Mouse (Mus musculus): ENCODE measurements around the gene H2-T3.
"Not testable (repeated sequence)": the region's sequence is repeated elsewhere in the genome, so short reads cannot be mapped to it uniquely, and the experiment has no call there.

The H2-T3 gene

DNA sequence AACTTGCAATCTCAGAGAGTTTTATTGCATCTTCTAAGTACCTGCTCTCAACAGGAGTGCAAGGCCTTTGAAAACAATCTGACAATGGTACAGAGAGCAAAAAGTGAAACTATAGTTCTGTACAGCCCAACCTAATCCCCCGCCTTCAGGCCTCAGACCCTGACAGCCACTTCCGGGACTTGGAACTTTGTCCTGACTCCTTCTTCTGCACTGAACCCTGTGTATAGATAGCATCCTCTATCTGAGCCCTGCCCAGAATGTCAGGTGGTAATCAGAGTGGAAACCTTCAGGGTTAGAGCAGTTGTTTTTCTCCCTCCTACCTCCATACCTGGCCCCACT, at the start of gene H2-T3:
Gene H2-T3 (minus strand): TSS at position 119 of the 339 bp plus-strand sequence.
- DNase-seq (ENCODE audit: low spot score in 2 of 2): no peak

DNA sequence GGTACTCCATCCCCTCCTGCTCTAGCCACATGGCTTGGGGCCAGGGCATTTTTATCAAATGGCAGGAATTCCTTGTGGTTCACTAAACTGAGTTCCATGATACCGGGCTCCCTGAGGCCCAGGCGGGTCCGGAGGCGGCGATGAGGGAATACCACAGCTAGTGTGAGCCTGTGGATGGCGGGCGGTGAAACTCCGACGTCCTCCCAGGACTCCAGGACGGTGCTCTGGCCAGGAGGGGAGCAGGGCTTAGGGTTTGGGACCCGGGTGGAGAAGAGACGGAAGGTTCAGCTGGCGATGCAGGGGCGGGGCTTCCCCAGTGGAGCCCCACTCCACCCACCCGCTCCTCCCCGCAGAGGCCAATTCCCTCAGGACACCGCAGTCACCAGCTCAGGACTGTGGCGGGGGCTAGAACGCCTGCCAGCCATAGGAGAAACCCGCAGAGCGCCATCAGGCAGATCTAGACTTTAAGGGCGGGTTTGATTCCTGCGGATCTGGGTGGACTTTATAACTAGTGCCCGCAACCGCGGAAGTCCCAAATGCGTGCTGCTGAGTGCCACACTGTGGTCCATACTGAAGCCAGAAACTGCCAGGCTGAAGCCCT, 47.3 kb upstream of the H2-T3 start:
- no peak for DNase-seq (ENCODE audit: low spot score in 2 of 2)

DNA sequence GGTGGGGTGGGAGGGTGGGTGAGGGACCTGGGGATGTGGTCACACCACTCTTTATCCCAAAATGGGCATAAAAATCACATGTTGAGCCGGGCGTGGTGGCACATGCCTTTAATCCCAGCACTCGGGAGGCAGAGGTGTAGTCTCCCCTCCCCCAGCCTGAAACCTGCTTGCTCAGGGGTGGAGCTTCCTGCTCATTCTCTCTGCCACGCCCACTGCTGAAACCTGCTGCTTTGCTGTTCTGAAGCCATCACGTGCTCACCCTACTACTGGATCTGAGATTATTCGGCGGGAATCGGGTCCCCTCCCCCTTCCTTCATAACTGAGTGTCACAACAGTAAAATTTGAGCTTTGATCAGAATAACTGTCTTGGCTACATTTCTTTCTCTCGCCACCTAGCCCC, 45.2 kb upstream of the H2-T3 start:
- not testable (repeated sequence) for DNase-seq (ENCODE audit: low spot score in 2 of 2)

DNA sequence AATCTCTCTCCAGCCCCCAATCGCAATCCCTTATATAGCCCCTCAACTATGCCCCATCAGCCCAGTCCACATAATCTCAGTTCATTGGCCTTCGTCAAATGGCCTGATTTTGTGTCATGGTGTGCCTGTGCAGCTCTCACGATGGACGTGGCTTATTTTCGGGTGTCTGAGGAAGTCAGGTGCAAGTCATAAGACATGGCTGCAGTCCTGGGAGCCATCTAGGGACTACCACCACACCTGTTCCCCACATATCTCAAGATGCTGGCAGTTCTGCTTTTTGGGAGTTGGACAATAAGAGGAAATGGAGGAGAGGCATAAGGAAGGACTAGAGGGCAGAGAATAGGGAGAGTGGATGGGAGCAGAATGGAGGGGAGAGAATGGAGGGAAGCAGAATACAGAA, 43.5 kb upstream of the H2-T3 start:
- DNase-seq (ENCODE audit: low spot score in 2 of 2): no peak

DNA sequence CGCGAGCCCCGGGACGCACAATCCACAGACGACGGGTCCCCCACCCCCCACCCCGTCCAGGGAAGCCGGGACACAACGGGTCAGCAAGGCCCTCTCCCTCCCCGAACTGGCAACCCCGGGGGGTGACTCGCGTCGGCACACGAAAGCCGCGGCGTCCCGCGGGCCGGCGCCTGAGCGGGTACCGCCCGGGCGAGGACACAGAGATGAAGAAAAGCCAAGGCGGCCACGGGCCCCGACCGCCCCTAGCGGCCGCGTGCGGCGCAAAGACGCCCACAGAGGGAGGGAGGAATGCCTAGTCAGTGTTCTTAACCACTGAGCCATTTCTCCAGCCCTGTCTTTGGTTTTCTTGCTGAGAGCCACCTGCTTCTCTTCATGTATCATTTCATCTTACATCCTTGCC, 41.2 kb upstream of the H2-T3 start:
- peak in 1 of 2 experiments; percentile 43 for DNase-seq (ENCODE audit: low spot score in 2 of 2)

DNA sequence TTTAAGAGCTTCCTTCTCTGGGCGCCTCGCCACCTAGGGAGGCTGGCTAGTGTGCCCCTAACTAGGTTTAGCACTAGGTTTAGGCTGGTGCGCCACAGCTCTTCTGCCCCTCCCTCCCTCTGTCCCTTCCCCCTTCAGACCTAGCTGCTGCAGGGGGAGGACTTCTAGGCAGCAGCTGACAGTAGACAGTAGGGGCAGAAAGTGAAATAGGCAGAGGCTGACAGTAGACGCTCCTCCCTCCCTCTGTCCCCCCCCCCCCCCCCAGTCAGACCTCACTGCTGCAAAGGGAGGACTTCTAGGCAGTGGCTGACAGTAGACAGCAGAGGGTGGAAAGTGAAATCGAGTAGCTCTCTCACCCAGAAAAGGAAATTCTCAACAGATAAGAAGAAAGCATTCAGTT, 39.0 kb upstream of the H2-T3 start:
- DNase-seq (ENCODE audit: low spot score in 2 of 2): no peak

DNA sequence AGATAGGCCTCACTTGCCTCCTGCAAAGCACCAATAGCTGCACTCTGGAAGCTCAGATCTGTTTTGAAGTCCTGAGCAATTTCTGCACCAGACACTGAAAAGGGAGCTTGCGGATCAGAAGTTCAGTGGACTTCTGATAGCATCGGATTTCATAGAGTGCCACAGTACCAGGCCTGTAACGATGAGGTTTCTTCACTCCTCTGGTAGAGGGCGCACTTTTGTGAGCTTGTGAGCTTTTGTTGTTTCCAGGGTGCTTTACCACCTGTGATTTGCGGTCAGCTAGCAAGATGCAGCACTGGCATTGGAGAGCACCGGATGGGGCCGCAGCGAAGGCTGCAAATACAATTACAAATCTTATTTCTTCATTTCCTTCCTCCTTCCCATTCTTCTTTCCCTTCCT, 36.8 kb upstream of the H2-T3 start:
- DNase-seq (ENCODE audit: low spot score in 2 of 2): no peak

DNA sequence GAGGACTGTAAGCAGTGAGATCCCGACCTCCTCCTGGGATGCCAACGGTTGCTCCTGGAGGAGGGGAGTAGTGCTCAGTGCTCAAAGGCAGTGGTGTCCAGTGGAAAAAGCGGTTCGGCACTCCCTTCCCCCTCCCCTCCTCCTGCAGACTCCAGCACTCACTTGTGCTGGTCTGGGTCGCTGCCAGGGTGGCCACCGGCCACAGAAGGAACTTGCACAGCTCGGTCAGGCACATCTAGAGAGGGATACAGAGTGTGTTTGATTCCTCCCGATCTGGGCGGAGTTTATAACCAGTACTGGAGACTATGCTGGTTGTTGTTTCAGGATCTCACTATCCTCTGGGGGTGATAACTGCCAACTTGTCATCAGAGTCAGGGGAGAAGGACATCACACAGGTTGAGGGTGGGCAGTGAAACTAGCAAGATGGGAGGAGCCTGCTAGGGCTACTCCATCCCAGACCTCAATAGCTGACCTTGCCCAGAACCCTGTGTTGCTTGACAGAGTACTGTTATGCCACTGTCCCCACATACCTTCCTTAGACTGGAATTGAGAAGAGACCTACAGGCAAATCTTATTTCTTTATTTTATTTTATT, 35.2 kb upstream of the H2-T3 start:
- DNase-seq (ENCODE audit: low spot score in 2 of 2): no peak

DNA sequence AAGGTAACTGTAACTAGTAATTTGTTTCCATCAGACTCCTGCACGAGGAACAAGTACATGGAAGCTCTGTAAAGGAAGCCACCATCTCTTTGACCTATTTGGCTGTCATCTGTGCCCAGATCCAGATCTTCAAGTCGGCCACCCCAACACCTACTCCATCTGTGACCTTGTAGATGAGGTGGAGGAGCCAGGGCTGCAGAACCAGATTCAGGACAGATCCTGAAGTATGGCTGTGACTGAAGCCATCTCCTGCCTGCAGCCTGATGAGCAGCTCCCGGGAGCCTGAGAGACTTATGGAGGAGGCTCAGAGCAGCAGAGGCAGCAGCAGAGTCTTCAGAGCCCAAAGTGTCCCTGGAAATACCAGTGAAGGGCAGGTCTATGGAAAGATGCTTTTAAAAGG, 34.4 kb upstream of the H2-T3 start:
- no peak for DNase-seq (ENCODE audit: low spot score in 2 of 2)

DNA sequence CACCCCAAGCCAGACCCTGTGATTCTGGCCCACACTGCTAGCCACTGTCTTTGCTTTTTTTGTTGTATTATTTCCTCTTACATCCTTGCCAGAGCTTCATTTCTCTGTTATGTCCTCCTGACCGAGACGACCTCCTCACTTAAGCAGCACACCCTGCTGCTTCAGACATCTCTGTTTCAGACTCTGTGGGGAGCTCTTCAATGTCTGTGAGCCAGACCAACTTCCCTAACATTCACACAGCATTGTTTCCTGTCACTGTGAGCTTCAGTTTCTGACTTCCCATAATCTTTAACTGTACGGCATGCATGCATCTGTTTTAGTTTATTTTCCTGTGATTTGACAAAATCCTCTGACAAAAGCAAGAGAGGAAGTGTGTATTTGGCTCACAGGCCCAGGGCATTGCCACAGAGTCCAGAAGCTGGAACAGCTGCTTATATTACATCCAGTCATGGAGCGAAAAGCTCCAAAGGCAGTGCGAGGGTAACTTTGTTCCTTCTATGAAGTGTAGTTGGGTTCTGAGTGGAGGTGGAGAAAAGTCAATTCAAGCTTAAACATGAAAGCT, 28.6 kb upstream of the H2-T3 start:
- DNase-seq (ENCODE audit: low spot score in 2 of 2): no peak

DNA sequence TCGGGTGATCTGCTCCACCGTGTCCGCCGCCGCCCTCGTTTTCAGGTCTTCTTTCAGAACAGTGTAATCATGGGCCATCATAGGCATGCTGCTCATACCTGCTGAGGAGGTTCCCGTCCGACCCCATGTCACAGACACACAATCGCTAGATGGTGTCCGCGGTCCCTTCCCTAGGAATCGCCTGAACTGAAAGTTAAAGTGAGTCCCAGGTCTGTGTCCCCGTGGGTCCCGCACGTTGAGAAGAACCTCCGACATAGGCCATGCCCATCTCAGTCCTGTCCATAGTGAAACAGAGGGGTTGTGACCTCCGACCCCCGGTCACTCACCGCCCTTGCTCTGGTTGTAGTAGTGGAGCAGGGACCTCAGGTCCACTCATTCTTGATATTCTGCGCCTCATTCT, 25.5 kb upstream of the H2-T3 start:
- DNase-seq (ENCODE audit: low spot score in 2 of 2): no peak

DNA sequence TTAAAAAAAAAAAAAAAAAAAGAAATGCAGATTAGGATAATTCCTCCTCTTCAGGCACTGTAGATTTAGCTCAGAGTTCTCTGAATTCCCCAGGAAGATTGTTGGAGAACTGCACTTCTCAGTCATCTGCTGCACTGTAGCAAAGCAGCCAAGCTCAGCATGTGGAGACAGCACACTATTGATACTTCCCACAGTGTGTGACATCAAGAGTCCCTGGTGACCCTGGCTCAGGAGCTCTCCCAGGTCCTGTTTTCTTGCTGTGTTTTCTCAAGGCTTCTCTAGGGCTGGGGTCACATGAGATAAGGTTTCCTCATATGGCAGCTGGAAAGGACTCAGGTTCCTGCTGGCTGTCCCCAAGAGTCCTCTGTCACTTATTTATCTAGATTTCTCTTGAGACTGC, 16.8 kb upstream of the H2-T3 start:
- DNase-seq (ENCODE audit: low spot score in 2 of 2): no peak

DNA sequence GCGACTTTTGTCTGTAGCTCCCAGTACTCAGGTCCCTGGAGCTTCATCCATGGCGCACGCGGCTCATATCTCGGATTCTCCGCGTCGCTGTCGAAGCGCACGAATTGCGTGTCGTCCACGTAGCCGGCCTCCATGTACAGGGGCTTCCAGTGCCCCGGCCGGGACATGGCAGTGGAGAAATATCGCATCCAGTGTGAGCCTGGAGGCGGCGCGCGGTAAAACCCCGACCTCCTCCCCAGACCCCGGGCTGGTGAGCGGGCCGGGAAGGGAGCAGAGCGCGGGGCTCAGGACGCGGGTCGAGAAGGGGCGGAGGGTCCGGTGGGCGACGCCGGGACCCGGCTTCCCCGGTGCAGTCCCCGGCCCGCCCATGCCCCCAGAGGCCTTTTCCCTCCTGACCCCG, 15.8 kb upstream of the H2-T3 start:
- DNase-seq (ENCODE audit: low spot score in 2 of 2): no peak

DNA sequence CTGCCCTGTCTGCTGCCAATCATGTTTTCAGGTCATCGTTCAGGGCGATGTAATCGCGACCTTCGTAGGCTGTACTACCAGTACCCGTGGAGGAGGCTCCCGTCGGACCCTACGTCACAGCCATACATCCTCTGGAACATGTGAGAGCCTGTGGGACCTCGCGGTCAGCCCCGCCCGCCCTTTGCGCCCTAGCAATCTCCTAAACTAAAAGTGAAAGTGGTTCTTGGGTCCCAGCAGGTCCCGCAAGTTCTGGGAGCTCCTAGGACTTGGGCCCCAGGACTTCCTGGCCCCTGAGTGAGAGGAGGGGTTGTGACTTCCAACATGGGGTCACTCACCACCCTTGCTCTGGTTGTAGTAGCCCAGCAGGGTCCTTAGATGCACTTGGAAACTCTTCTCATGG, 15.4 kb upstream of the H2-T3 start:
- no peak for DNase-seq (ENCODE audit: low spot score in 2 of 2)

DNA sequence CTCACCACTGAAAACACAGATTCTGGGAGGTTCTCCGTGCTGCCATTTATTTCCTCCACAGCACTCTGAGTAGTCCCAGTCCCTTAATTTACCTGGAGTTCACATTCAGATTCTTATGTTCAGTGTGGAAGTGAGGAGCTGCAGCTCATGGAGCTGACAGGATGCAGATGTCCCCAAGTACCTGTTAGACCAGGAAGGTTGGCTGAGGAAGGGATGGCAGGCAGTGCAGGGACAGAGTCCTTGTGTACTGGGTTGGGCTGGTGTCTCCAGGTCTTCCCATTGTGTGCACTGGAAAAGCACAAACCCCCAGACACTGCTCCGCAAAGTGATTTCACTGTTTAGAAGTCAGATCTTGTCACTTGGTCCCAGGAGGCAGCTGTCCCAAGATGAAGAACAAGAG, 11.8 kb upstream of the H2-T3 start:
- DNase-seq (ENCODE audit: low spot score in 2 of 2): no peak

DNA sequence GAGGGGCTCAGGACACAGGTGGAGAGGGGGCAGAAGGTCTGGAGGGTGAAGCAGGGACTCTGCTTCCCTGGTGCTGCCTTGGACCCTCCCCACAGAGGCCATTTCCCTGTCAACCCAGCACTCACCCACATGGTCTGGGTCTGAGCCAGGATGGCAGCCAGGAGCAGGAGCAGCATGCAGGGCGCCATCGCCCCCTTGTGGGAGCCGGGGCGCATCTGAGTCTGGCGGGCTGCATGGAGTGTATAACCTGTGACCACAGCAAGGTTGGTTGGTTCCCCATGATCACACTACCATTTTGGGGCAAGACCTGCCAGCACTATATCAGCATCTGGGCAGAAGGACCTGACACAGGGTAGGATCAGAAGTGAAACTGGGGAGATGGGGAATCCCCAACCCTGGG, 8.2 kb upstream of the H2-T3 start:
- no peak for DNase-seq (ENCODE audit: low spot score in 2 of 2)

DNA sequence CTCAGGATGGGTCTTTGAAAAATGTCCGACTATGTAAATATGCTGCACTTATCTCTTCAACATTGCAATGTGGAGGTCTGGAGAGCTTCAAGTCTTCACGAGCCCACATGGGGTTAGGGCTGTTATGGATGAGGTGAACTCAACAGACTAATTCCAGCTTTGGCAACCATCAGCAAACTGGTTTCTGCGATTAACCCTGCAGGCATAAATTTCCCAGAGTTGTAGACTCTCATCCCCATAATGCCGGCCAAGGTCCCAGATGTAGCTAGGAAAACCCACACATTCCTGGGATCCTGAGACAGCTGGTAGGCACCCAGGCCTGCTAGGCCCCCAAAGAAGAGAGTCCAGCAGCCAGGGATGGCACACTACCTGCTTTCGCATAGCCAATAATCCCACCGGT, 4.4 kb upstream of the H2-T3 start:
- no peak for DNase-seq (ENCODE audit: low spot score in 2 of 2)

DNA sequence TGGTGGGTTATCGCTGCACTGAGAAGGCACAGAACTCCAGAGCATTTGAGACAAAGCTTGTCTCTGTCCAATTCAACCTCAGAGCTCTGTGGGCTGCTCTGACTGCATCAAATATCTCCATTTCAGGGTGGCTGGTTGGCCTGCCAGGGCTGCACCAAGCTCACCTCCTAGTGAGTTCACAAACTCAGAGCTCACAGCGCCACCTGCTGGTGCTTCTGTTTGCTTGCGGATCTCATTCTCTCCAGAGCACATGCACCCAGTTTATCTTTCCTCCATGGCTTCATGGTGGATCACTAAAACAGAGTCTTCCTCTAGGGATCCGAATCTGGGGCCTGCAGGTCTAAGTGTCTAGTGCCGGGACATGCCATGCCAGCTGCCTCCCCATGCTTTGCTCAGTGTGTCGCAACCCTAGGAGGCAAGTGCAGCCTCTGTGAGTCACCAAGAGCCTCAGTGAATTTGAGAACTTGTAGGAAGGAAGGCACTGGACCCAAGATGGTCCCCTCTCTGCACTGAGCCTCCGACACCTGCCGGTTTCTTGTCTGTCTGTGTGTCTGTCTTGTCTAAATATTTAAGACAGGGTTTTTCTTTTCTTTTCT, 3.6 kb upstream of the H2-T3 start:
- peak; percentile 27 to 49 for DNase-seq (ENCODE audit: low spot score in 2 of 2)

DNA sequence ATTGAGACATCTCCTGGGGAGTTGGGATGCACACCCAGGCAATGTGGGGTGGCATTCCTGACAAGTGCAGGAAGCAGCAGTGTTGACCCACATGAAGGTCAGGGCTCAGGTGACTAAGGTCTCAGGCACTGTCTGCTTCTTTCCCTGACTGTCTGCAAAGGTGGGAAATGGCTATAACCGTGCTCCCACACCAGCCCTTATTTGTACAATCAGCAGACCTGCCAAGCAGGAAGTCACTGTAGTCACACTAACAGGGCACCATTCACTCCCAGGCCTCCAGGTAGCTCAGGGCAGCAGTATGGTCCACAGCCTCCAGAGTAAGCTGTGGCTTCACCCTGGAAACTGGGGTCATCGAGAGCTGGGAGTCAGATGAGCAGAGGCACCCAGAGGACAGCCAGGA, 2.3 kb upstream of the H2-T3 start:
- no peak for DNase-seq (ENCODE audit: low spot score in 2 of 2)

DNA sequence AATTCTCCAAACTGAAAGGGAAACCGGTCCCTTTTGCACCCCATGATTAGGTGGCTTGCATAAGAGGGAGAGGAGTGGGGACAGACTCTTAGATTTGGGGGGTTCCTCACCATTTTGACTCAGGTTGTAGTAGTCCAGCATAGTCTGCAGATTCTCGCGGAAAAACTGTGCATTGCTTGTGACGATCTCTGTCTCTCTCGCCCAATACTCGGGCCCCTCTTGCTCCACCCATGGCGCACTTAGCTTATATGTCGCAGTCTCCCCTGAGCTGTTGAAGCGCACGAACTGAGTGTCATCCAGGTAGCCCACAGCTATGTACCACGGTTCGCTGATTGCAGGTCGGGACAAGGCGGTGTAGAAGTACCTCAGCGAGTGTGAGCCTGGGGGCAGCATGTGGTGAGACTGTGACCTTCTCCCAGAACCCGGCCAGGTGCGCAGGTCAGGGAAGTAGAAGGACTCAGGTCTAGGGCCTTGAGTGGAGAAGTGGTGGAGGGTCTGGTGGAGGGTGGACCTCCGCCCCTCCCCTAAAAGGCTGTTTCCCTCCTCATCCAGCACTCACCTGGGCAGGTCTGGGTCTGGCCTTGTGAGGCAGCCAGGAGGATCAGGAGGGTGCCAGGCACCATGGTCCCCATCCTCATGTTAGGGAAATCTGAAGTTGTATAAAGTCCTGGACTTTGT, 457 bp downstream of the H2-T3 start:
- no peak for DNase-seq (ENCODE audit: low spot score in 2 of 2)

DNA sequence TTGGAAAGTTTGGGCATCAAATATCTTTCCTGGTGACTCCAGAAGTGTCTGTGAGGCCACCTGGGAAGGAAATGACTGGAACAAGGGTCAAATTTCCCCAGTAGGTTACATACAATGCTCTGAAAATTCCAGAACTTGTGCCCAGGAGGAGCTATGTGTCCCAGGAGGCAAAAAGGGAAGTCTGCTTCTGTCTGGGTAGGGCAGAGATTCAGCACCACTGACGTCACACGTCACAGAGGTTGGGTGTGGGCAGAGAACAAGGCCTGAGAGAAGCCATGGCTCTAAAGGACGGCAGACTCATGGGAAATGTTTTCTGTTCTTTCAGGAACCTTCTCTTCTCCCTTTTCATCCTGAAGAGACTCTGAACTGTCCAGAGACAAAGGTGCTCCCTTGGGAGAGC, 2.5 kb downstream of the H2-T3 start:
- DNase-seq (ENCODE audit: low spot score in 2 of 2): no peak

DNA sequence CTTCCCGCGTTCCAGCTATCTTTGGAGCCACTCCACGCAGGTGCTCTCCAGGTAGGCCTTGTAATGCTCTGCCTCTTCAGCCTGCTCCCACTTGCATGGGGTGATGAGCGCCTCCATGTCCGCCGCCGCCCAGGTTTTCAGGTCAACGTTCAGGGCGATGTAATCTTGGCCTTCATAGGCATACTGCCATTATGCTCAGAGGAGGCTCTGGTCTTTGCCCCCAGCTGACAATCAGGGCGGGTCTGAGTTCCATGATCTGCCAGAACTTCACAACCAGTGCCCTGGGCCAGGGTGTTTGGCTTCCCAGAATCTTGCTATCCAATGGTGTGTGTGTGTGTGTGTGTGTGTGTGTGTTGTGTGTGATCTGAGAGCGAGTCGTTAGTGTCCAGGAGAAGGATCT, 7.9 kb downstream of the H2-T3 start:
- no peak for DNase-seq (ENCODE audit: low spot score in 2 of 2)

DNA sequence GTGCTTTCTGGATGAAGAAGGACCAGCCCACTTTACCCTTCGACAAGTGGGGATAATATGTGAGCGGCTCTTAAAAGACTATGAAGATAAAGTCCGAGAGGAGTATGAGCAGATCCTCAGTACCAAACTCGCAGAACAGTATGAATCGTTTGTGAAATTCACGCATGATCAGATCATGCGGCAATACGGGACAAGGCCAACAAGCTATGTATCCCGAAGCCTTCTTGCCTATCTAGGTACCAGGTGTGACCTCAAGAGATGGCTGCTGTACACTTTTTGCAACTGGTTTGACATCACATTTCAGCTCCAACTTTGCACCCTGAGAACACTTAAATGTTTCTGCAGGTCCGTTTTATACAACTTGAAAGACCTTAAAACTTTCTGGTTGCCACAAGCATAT, 10.6 kb downstream of the H2-T3 start:
- not testable (repeated sequence) for DNase-seq (ENCODE audit: low spot score in 2 of 2)

Data from frontal cortex, postnatal 36 days (tissue).